Mouse (Mus musculus) limb, embryonic 15.5 days (tissue): ENCODE results near the gene Soga3. TPM values are rescaled to one million over a fixed set of nuclear protein-coding genes. Genes with fewer than 3 reads are reported as not detected.
A peak's percentile ranks its signal among the peaks of the same experiment; 100 is the strongest.

ENCODE experiments used
- ATAC-seq: fragments of 200-750 bp; cut with Nextera tagmentation; 2 replicates; pipeline ENCODE4 v1.8.0; 2017; ENCODE audit warnings: low read depth, moderate TSS enrichment; ENCODE audit not compliant: insufficient number of reproducible peaks, low FRiP score, low TSS enrichment
- H3K27ac ChIP-seq: fragments of 300-500 bp; sonication (generic); 2 replicates; pipeline ENCODE4 v1.5.1; 2015; ENCODE audit warnings: moderate library complexity, mild to moderate bottlenecking, inconsistent platforms
- H3K27me3 ChIP-seq: fragments of 300-500 bp; sonication (generic); 2 replicates; pipeline ENCODE4 v1.6.1; 2015; ENCODE audit warnings: inconsistent platforms
- H3K36me3 ChIP-seq: fragments of 300-500 bp; sonication (generic); 2 replicates; pipeline ENCODE4 v1.6.1; 2015; ENCODE audit warnings: inconsistent platforms
- H3K4me1 ChIP-seq: fragments of 300-500 bp; sonication (generic); 2 replicates; pipeline ENCODE4 v1.6.1; 2015; ENCODE audit warnings: inconsistent platforms
- H3K4me2 ChIP-seq: fragments of 300-500 bp; sonication (generic); 2 replicates; pipeline ENCODE4 v1.6.1; 2015; ENCODE audit warnings: mild to moderate bottlenecking, inconsistent platforms
- H3K4me3 ChIP-seq: fragments of 300-500 bp; sonication (generic); 2 replicates; pipeline ENCODE4 v1.5.1; 2015; ENCODE audit warnings: mild to moderate bottlenecking, inconsistent platforms
- H3K9ac ChIP-seq: fragments of 300-500 bp; sonication (generic); 2 replicates; pipeline ENCODE4 v1.6.1; 2015; ENCODE audit warnings: inconsistent platforms
- H3K9me3 ChIP-seq: fragments of 300-500 bp; sonication (generic); 2 replicates; pipeline ENCODE4 v1.6.1; 2016; ENCODE audit warnings: inconsistent platforms
- WGBS: fragments of 180-500 bp; shearing (Covaris S2); methylation state at CpG from one replicate; pipeline ENCODE4 v1.1.7; 2015; 5-methylcytosine and 5-hydroxymethylcytosine counted together
- polyA plus RNA-seq: library from polyadenylated mRNA; unstranded; fragments of >200 nt; fragmentation: Nextera tagmentation; extraction: Ambion mirVana; gene quantifications from 2 replicates; pipeline ENCODE4 v1.2.1, GENCODE M21; 2015

The Soga3 gene
- polyA plus RNA-seq: 0.69 and 1.3 TPM in 2 replicates

- Histone ChIP-seq H3K4me2 (peak within 1 kb of the TSS; percentile 24), H3K36me3 (no peaks in the 10 kb centered on the region), H3K4me3 (peak within 1 kb of the TSS; percentile 12), H3K4me1 (peaks cover 25% of the 10 kb centered on the region), H3K27me3 (peaks cover 60% of the 10 kb centered on the region), H3K9ac (no peak within 1 kb of the TSS), H3K9me3 (no peaks in the 10 kb centered on the region), H3K27ac (no peak within 1 kb of the TSS)
- ATAC-seq: no peak
- WGBS: under 1% methylated on average over 34 of the region's 34 CpGs
Measured at GRCm38 (mm10) chr10:29143566-29144335, at the start of gene Soga3. TSS of gene Soga3 (plus strand) at chr10:29143839.

- H3K9me3 ChIP-seq: no peaks in the 10 kb centered on the region
- no peak overlapping the region for H3K9ac ChIP-seq
- H3K27me3 ChIP-seq: no peaks in the 10 kb centered on the region
- no peak for ATAC-seq
- 14% methylated on average over 4 of the region's 4 CpGs for WGBS
- no peak overlapping the region for H3K4me3 ChIP-seq
- no peaks in the 10 kb centered on the region for H3K36me3 ChIP-seq
- H3K4me2 ChIP-seq: no peak overlapping the region
- no peak overlapping the region for H3K27ac ChIP-seq
- no peaks in the 10 kb centered on the region for H3K4me1 ChIP-seq
Measured at GRCm38 (mm10) chr10:29106962-29107361, 36.7 kb upstream of the Soga3 start.

GRCm38 (mm10) chr10:29142556-29143105 lies 1.0 kb upstream of the Soga3 start:
- Histone ChIP-seq H3K4me2 (no peak overlapping the region), H3K4me3 (no peak overlapping the region), H3K9me3 (no peaks in the 10 kb centered on the region), H3K36me3 (no peaks in the 10 kb centered on the region), H3K27ac (no peak overlapping the region), H3K4me1 (peaks cover 18% of the 10 kb centered on the region), H3K27me3 (peaks cover 48% of the 10 kb centered on the region), H3K9ac (no peak overlapping the region)
- 34% methylated on average over 7 of the region's 7 CpGs for WGBS
- no peak for ATAC-seq

GRCm38 (mm10) chr10:29144612-29145405 lies 1.2 kb downstream of the Soga3 start:
- Histone ChIP-seq H3K9me3 (no peaks in the 10 kb centered on the region), H3K36me3 (no peaks in the 10 kb centered on the region), H3K4me2 (no peak overlapping the region), H3K4me3 (no peak overlapping the region), H3K4me1 (peaks cover 25% of the 10 kb centered on the region), H3K27me3 (peaks cover 61% of the 10 kb centered on the region), H3K27ac (no peak overlapping the region), H3K9ac (no peak overlapping the region)
- no peak for ATAC-seq
- WGBS: 18% methylated on average over 7 of the region's 12 CpGs

GRCm38 (mm10) chr10:29146198-29146857 lies 2.7 kb downstream of the Soga3 start:
- no peak overlapping the region for H3K27ac ChIP-seq
- peaks cover 61% of the 10 kb centered on the region for H3K27me3 ChIP-seq
- H3K9ac ChIP-seq: no peak overlapping the region
- peak overlapping the region; percentile 53 for H3K4me3 ChIP-seq
- H3K36me3 ChIP-seq: no peaks in the 10 kb centered on the region
- H3K4me2 ChIP-seq: peak overlapping the region; percentile 96
- H3K4me1 ChIP-seq: peaks cover 25% of the 10 kb centered on the region
- WGBS: 1% methylated on average over 22 of the region's 22 CpGs
- no peaks in the 10 kb centered on the region for H3K9me3 ChIP-seq
- ATAC-seq: no peak; the same call in 1 of the 2 replicates

- 1% methylated on average over 59 of the region's 65 CpGs for WGBS
- peak overlapping the region; percentile 53 for H3K4me3 ChIP-seq
- H3K9me3 ChIP-seq: no peaks in the 10 kb centered on the region
- ATAC-seq: peak; percentile 74
- H3K9ac ChIP-seq: no peak overlapping the region
- H3K4me1 ChIP-seq: peaks cover 25% of the 10 kb centered on the region
- H3K36me3 ChIP-seq: no peaks in the 10 kb centered on the region
- peaks cover 61% of the 10 kb centered on the region for H3K27me3 ChIP-seq
- H3K4me2 ChIP-seq: peak overlapping the region; percentile 96
- H3K27ac ChIP-seq: no peak overlapping the region
Measured at GRCm38 (mm10) chr10:29146858-29147640, 3.4 kb downstream of the Soga3 start.

DNA sequence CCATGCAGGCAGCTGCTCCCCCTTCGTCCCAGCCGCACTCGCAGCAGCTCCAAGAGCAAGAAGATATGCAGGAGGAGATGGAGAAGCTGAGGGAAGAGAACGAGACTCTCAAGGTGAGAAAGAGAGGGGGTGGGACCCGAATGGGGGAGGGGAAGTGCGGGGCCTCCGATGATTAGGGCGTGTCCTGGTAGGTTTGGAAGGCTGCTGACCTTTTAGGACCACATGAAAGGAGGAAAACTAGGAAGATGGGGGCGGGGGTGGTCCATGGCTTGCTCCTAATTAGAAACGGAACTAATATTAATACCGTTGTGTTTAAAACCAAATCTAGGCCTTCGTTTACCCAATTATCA lies 4.0 kb downstream of the Soga3 start:
- peak overlapping the region; percentile 96 for H3K4me2 ChIP-seq
- WGBS: 2% methylated on average over 12 of the region's 12 CpGs

DNA sequence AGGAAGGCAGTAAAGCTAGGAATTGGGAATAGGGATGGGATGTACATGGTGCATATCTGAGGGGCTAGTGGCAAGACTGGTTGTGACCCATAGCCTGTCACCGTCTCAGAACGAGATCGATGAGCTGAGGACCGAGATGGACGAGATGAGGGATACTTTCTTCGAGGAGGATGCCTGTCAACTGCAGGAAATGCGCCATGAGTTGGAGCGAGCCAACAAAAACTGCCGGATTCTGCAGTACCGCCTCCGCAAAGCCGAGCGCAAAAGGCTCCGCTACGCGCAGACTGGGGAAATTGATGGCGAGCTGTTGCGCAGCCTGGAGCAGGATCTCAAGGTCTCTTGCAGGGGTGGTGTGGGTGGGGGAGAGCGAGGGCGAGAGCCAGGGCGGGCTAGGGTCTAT lies 4.4 kb downstream of the Soga3 start:
- Histone ChIP-seq H3K36me3 (no peaks in the 10 kb centered on the region), H3K27ac (no peak overlapping the region), H3K4me1 (peaks cover 25% of the 10 kb centered on the region), H3K4me2 (peak overlapping the region; percentile 96), H3K27me3 (peaks cover 54% of the 10 kb centered on the region), H3K9ac (no peak overlapping the region), H3K4me3 (peak overlapping the region; percentile 53), H3K9me3 (no peaks in the 10 kb centered on the region)
- under 1% methylated on average over 21 of the region's 21 CpGs for WGBS
- ATAC-seq: no peak

More for the DNA sequence above, 4.0 kb downstream of the Soga3 start:
- ATAC-seq: no peak
- Histone ChIP-seq H3K9me3 (no peaks in the 10 kb centered on the region), H3K4me1 (peaks cover 25% of the 10 kb centered on the region), H3K27ac (no peak overlapping the region), H3K27me3 (peaks cover 56% of the 10 kb centered on the region), H3K4me3 (peak overlapping the region; percentile 53), H3K9ac (no peak overlapping the region), H3K36me3 (no peaks in the 10 kb centered on the region)

GRCm38 (mm10) chr10:29155304-29155703 lies 11.7 kb downstream of the Soga3 start:
- Histone ChIP-seq H3K27me3 (no peaks in the 10 kb centered on the region), H3K4me1 (no peaks in the 10 kb centered on the region), H3K4me3 (no peak overlapping the region), H3K36me3 (no peaks in the 10 kb centered on the region), H3K27ac (no peak overlapping the region), H3K4me2 (no peak overlapping the region), H3K9ac (no peak overlapping the region), H3K9me3 (no peaks in the 10 kb centered on the region)
- 77% methylated on average over 3 of the region's 3 CpGs for WGBS
- no peak for ATAC-seq

DNA sequence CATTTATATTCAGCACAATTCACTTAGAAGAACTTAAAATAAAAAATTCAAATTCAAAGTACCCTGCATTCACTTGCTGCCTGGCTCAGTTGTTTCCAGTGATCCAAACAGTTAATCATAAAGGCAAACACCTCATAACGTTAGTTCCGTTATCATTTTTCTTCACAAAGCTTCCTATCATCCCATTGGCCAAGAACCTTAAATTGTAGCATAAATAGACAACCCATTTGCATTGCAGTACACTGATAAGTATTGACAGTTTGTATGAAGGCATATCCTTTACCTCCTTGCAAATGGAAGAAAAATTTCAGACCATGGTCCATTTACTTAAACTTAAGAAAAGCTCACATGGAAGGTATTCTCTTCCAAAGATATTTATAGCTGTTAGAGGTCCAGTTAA lies 18.0 kb downstream of the Soga3 start:
- H3K9me3 ChIP-seq: no peaks in the 10 kb centered on the region
- no peak overlapping the region for H3K9ac ChIP-seq
- no peak overlapping the region for H3K4me3 ChIP-seq
- no peaks in the 10 kb centered on the region for H3K27me3 ChIP-seq
- H3K27ac ChIP-seq: no peak overlapping the region
- no peak for ATAC-seq
- H3K36me3 ChIP-seq: no peaks in the 10 kb centered on the region
- WGBS: 89% methylated on average over 2 of the region's 2 CpGs
- no peak overlapping the region for H3K4me2 ChIP-seq
- H3K4me1 ChIP-seq: no peaks in the 10 kb centered on the region

DNA sequence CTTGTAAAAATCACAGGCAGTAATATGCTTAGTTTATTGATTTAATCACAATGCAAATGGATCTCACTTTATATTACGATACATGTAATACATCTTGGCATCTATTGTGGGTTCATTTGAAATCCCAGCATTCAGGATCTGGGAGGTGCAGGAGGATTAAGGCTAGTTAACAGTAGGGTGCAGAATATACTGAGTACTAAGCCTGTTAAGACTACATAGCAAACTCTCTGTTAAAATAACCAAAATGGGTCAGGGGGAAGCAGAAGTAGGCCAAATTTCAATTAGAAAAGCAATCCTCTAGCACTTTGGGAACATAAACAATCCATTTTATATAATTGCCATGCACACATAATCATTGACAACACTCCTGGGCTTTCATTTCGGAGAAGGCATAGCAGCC lies 30.1 kb downstream of the Soga3 start:
- WGBS: 81% methylated on average over 2 of the region's 2 CpGs
- ATAC-seq: no peak

More for the DNA sequence above, 30.1 kb downstream of the Soga3 start:
- no peak overlapping the region for H3K4me3 ChIP-seq
- no peaks in the 10 kb centered on the region for H3K4me1 ChIP-seq
- no peaks in the 10 kb centered on the region for H3K27me3 ChIP-seq
- H3K9ac ChIP-seq: no peak overlapping the region
- no peak overlapping the region for H3K27ac ChIP-seq
- no peak overlapping the region for H3K4me2 ChIP-seq
- no peaks in the 10 kb centered on the region for H3K9me3 ChIP-seq
- no peaks in the 10 kb centered on the region for H3K36me3 ChIP-seq
